Mouse (Mus musculus) heart, embryonic 14.5 days (tissue): ENCODE results near the gene Urm1. TPM values are rescaled to one million over a fixed set of nuclear protein-coding genes. Genes with fewer than 3 reads are reported as not detected.

Source experiments
- ATAC-seq: fragments of 200-750 bp; cut with Nextera tagmentation; 2 replicates; pipeline ENCODE4 v1.8.0; 2017; ENCODE audit warnings: low read depth, moderate TSS enrichment; ENCODE audit not compliant: insufficient number of reproducible peaks, insufficient read depth, low FRiP score
- H3K27ac ChIP-seq, 2 experiments: fragments of 200-500 bp in 1 of 2; fragments of 300-500 bp in 1 of 2; sonication (generic) in 1 of 2; replicated peaks in 1 of 2; 2 replicates each; pipeline ENCODE4 v1.5.1; 2012 to 2014; ENCODE audit warnings: low read depth in 2 of 2, low read length in 2 of 2, control low read depth in 1 of 2, mild to moderate bottlenecking in 1 of 2, mixed read lengths in 1 of 2; ENCODE audit not compliant: control insufficient read depth in 1 of 2, insufficient read depth in 1 of 2
- H3K27me3 ChIP-seq: fragments of 300-500 bp; sonication (generic); 2 replicates; pipeline ENCODE4 v1.6.1; 2014; ENCODE audit warnings: mild to moderate bottlenecking, low read length, control low read depth; ENCODE audit not compliant: control insufficient read depth, insufficient read depth
- H3K36me3 ChIP-seq: fragments of 300-500 bp; sonication (generic); 2 replicates; pipeline ENCODE4 v1.6.1; 2014; ENCODE audit warnings: mild to moderate bottlenecking, control low read depth, low read length, mixed read lengths; ENCODE audit not compliant: control insufficient read depth, insufficient read depth
- H3K4me1 ChIP-seq, 2 experiments: fragments of 200-500 bp in 1 of 2; fragments of 300-500 bp in 1 of 2; sonication (generic) in 1 of 2; 2 replicates each; pipeline ENCODE4 v1.6.1; 2012 to 2014; ENCODE audit warnings: low read length in 2 of 2, control low read depth in 1 of 2, mixed read lengths in 1 of 2; ENCODE audit not compliant: control insufficient read depth in 2 of 2, insufficient read depth in 2 of 2
- H3K4me2 ChIP-seq: fragments of 300-500 bp; sonication (generic); 2 replicates; pipeline ENCODE4 v1.6.1; 2014; ENCODE audit warnings: mild to moderate bottlenecking, low read length
- H3K4me3 ChIP-seq, 2 experiments: fragments of 200-500 bp in 1 of 2; fragments of 300-500 bp in 1 of 2; sonication (generic) in 1 of 2; 2 replicates each; pipeline ENCODE4 v1.5.1; 2012 to 2014; ENCODE audit warnings: low read length in 2 of 2, mild to moderate bottlenecking in 2 of 2, control low read depth in 1 of 2, low read depth in 1 of 2, moderate library complexity in 1 of 2; ENCODE audit not compliant: control insufficient read depth in 1 of 2, insufficient read depth in 1 of 2
- H3K9ac ChIP-seq: fragments of 300-500 bp; sonication (generic); 2 replicates; pipeline ENCODE4 v1.6.1; 2014; ENCODE audit warnings: mild to moderate bottlenecking, low read length
- H3K9me3 ChIP-seq: fragments of 300-500 bp; sonication (generic); 2 replicates; pipeline ENCODE4 v1.6.1; 2016; ENCODE audit warnings: low read length, control low read depth; ENCODE audit not compliant: control insufficient read depth
- WGBS: fragments of 180-500 bp; shearing (Covaris S2); extraction: QIAGEN DNeasy Blood & Tissue Kit; methylation state at CpG from one replicate; pipeline ENCODE4 v1.1.7; 2014; 5-methylcytosine and 5-hydroxymethylcytosine counted together
- polyA plus RNA-seq: library from polyadenylated mRNA; unstranded; fragments of >200 nt; fragmentation: Nextera tagmentation; extraction: Ambion mirVana; gene quantifications from 2 replicates; pipeline ENCODE4 v1.2.1, GENCODE M21; 2014

The Urm1 gene
- polyA plus RNA-seq, 1 experiment from 2014 or later, result 14.6 TPM

DNA sequence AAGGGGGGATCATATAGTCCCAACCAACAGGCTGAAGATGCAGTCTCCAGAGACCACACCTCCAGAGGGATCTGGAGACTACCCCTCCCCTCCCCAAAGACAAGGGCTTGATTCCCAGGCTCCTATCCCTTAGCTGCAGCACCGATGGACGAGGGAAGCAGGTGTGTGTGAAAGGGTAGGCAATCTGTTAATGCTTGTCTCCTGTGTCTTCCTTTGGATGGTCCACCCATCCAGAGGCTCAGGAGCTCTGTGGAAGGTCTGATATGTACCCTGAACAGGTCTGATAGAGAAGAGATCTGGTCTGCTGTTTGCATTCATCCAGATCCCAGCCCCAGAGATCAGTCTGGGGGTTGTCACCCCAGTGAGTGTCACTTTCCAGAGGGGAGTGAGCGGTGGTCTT, 27.0 kb downstream of the Urm1 start:
- Histone ChIP-seq H3K4me3 (no peak overlapping the region), H3K9me3 (no peaks in the 10 kb centered on the region), H3K4me2 (no peak overlapping the region), H3K27me3 (peaks cover 53% of the 10 kb centered on the region), H3K4me1 (peaks cover 3 to 12% of the 10 kb centered on the region in 2 experiments; a peak in 3 of 4 replicates), H3K36me3 (peaks cover 17% of the 10 kb centered on the region), H3K9ac (no peak overlapping the region), H3K27ac (no peak overlapping the region)
- no peak for ATAC-seq
- WGBS, result 60% methylated on average over 3 of the region's 3 CpGs

DNA sequence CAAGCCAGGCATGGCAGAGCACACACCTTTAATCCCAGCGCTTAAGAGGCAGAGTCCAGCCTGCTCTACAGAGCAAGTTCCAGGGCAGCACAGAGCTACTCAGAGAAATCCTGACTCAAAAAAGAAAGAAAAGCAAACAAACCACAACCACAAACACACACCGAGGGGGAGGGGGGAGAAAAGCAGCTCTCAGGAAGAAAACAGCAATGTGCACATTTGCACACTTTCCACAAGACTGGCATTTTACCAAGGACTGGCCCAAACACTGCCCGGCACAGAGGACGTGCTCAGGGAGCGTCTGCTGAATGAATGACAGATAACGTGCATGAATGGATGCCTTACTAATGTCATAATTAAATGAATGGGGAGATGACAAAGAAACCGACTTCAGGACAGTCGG, 29.2 kb downstream of the Urm1 start:
- Histone ChIP-seq H3K9me3 (no peaks in the 10 kb centered on the region), H3K36me3 (no peaks in the 10 kb centered on the region; the same call in 1 of the 2 replicates), H3K4me1 (peaks cover 3 to 12% of the 10 kb centered on the region in 2 experiments; a peak in 3 of 4 replicates), H3K9ac (no peak overlapping the region), H3K27ac (no peak overlapping the region), H3K4me2 (no peak overlapping the region), H3K4me3 (no peak overlapping the region), H3K27me3 (peaks cover 44% of the 10 kb centered on the region)
- 62% methylated on average over 8 of the region's 8 CpGs for WGBS
- ATAC-seq, result no peak

DNA sequence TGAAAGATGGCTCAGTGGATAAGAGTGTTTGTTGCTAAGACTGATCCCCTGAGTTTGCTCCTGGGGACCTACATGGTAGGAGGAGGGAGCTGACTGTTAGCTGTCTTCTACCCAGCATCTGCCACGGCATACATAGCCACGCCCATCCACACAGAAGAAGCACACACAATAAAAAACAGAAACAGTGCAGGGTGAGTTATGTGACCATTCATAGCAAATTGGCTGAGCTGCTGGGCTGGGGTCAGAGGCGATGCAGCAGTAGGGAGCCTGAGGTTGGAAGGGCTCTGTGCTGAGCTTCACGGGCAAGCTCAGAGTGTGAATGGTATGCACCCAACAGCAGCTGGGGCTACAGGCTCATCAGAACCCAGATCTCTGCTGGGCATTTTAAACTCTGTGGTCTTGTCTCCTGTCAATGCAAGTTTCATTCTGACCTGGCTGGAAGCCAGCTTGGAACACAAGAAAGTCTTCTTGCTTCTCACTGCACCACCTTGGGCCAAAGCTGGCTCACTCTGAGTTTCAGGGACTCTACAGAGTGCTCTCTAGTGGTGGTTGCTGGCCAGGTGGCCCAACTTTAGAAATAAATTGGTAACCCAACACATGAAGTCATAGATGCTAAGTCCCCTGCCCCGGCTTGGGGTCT, 30.1 kb downstream of the Urm1 start:
- Histone ChIP-seq H3K27ac (no peak overlapping the region), H3K4me2 (no peak overlapping the region), H3K4me3 (no peak overlapping the region), H3K27me3 (peaks cover 35% of the 10 kb centered on the region), H3K9me3 (no peaks in the 10 kb centered on the region), H3K36me3 (no peaks in the 10 kb centered on the region), H3K9ac (no peak overlapping the region), H3K4me1 (peaks cover 3 to 12% of the 10 kb centered on the region in 2 experiments; a peak in 3 of 4 replicates)
- ATAC-seq, result no peak
- WGBS, result 49% methylated on average over 5 of the region's 5 CpGs

DNA sequence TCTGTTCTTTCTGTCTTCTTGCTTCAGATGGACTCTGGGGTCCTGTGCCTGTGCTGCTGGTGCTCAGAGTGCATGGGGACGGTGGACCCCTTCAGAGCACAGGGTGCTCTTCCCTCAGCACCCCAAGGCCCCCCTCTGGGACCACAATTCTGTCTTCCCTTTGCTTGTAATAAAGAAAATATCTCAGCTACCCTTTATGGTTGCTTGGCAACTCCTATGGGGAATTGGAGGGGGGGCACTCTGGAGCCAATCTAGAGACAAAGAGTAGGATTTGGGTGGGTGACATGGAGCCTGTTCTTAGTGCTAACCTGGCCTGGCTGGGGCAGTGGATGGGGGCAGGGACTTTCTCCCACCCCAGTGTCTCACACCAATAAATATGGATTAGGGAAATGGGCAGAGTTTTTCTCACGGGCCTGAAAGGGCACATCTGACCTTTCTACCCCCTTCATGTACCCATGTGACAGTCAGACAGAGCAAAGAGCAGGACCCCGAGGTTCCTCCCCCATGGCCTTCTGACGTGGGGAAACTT, 33.1 kb downstream of the Urm1 start:
- H3K4me2 ChIP-seq, result no peak overlapping the region
- no peak overlapping the region for H3K27ac ChIP-seq
- peaks cover 7% of the 10 kb centered on the region; the same call in 1 of the 2 replicates for H3K27me3 ChIP-seq
- H3K4me1 ChIP-seq, result no peaks in the 10 kb centered on the region
- H3K4me3 ChIP-seq, result no peak overlapping the region
- 48% methylated on average over 4 of the region's 4 CpGs for WGBS
- H3K9me3 ChIP-seq, result no peaks in the 10 kb centered on the region
- ATAC-seq, result no peak
- no peaks in the 10 kb centered on the region for H3K36me3 ChIP-seq
- H3K9ac ChIP-seq, result no peak overlapping the region

DNA sequence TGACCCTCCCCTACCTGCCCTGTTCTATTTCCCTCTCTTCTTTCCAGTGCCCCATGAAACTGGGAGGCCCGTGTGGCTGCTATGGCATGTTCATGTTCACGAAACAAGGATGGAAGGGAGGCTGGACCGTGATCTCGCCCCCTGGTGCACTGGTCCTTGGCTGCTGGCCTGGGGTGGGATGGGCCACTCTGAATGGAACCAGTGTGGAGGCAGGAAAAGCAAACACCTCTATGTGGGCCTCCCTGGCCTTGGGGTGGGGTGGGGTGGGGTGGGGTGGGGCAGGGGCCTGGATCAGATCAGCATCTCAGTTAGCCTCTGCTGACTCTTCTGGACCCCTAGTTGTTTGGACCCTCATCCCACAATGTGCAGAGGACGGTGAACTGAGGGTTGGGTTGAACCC, 33.9 kb downstream of the Urm1 start:
- no peak for ATAC-seq
- Histone ChIP-seq H3K27me3 (no peaks in the 10 kb centered on the region; the same call in 1 of the 2 replicates), H3K4me2 (no peak overlapping the region), H3K36me3 (no peaks in the 10 kb centered on the region), H3K27ac (no peak overlapping the region), H3K4me1 (no peaks in the 10 kb centered on the region), H3K9ac (no peak overlapping the region), H3K4me3 (no peak overlapping the region), H3K9me3 (no peaks in the 10 kb centered on the region)
- WGBS, result 70% methylated on average over 5 of the region's 5 CpGs

DNA sequence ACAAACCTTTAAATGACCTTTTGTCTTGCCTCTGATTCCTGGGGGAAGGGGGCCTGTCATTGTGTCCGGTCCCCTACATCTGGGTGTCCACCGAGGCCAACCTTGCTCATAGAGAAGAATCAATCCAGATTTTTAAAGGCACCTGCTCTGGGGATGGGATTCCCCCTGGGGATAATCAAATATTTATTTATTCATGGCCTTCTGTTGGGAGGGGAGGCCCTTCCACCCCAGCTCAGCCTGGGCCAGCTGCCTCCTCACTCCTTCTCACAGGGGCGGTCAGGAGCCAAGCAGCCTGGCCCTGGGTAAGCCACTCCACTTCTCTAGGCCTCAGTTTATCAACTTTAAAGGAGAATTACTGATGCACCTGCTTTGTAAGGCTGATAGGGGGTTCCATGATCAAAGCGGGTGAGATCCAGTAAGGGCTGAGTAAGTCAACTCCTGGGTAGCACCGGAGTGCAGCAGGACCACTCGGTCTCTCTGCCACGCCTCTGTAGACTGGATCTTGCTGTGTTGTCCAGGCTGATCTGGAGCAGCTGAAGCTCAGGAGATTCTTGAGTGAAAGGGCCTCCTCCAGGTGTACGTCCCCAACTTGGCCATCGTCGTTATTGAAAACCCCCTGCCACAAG, 35.8 kb downstream of the Urm1 start:
- Histone ChIP-seq H3K27ac (no peak overlapping the region), H3K9me3 (no peaks in the 10 kb centered on the region), H3K9ac (no peak overlapping the region), H3K4me3 (no peak overlapping the region), H3K27me3 (no peaks in the 10 kb centered on the region; the same call in 1 of the 2 replicates), H3K4me2 (no peak overlapping the region), H3K4me1 (no peaks in the 10 kb centered on the region), H3K36me3 (no peaks in the 10 kb centered on the region)
- ATAC-seq, result no peak
- 82% methylated on average over 10 of the region's 10 CpGs for WGBS

DNA sequence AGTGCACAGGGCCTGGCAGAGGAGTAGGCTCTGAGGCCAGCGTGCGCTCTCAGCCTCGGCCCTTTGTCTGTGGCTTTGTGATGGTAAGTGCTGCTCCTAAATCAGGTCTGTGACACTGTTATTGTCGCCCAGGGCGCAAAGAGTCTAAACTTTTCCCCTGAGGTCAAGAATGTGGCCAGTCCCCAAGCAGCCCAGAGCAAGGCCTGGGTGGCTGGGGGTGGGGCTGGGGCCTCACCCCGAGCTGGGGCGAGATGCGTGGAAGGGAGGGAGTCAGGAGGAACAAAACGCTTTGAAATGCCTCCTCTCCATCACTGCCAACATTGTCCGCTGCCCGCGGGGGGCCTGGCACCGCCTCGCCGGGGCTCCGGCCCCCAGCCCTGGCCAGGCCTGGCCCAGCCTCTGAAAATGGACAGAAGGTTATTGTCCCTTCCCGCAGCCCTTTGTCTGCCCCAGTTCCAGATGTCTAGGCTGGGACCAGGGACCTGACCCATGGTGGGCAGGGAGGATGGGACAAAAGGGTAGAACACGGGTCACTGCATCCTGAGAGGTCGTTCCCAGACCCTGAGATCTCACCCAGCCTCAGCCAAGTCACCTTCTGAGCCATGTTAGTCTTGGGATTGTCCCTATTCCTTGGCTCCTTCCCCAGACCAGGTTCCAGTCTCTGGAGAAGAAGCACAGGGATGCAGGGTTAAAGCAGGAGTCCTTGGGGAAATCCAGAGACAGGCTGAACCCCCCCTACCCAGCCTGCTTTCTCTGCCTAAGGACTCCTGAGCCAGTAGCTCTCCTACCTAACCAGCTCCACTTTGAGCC, 36.8 kb downstream of the Urm1 start:
- Histone ChIP-seq H3K9ac (no peak overlapping the region), H3K27ac (no peak overlapping the region), H3K9me3 (no peaks in the 10 kb centered on the region), H3K27me3 (no peaks in the 10 kb centered on the region; the same call in 1 of the 2 replicates), H3K4me1 (no peaks in the 10 kb centered on the region), H3K4me3 (no peak overlapping the region), H3K36me3 (no peaks in the 10 kb centered on the region), H3K4me2 (no peak overlapping the region)
- WGBS, result 39% methylated on average over 19 of the region's 19 CpGs
- ATAC-seq, result no peak
